30 mouse cellular contexts compared by ENCODE assay signal in genomic region chr8:73302947-73303346, GRCm38 (mm10). TPM values are rescaled to one million over a fixed set of nuclear protein-coding genes. Genes with fewer than 3 reads are reported as not detected.
DNase-seq lines count a peak whose midpoint lies in the region; ATAC-seq lines count a peak whose summit lies in the region.
"Had no signal": no experiment of that assay in that cellular context is flagged by ENCODE, and none has a peak within 500 bp of the region (broad histone marks: within the 10 kb centered on the region; RNA-seq: fewer than 3 reads in every experiment).

No protein-coding gene starts in this region.

- H3K4me1 ChIP-seq in embryonic facial prominence, embryonic 14.5 days (ENCODE audit: control insufficient read depth, insufficient read depth, low read length) = no peaks in the 10 kb centered on the region
- H3K4me1 ChIP-seq in embryonic facial prominence, embryonic 10.5 days = peaks cover 4% of the 10 kb centered on the region; the same call in 1 of the 2 replicates
- H3K4me1 ChIP-seq in heart, embryonic 10.5 days = peaks cover 16% of the 10 kb centered on the region; the same call in 1 of the 2 replicates
- H3K4me1 ChIP-seq: forebrain, embryonic 15.5 days; limb, embryonic 13.5 days; lung, embryonic 15.5 days; midbrain, embryonic 10.5 days; midbrain, embryonic 15.5 days had no signal

- H3K27ac ChIP-seq in embryonic facial prominence, embryonic 14.5 days (replicated peaks; ENCODE audit: low read depth, low read length) = no peak overlapping the region
- H3K27ac ChIP-seq in embryonic facial prominence, embryonic 10.5 days (replicated peaks) = no peak overlapping the region
- H3K27ac ChIP-seq in heart, embryonic 10.5 days = no peak overlapping the region
- H3K27ac ChIP-seq: forebrain, embryonic 15.5 days; gastrocnemius, adult 2 months; left cerebral cortex, adult 2 months; limb, embryonic 13.5 days; lung, embryonic 15.5 days; midbrain, embryonic 10.5 days; midbrain, embryonic 15.5 days; neural tube, embryonic 15.5 days had no signal

- no peaks in the 10 kb centered on the region for H3K9me3 ChIP-seq in embryonic facial prominence, embryonic 14.5 days (ENCODE audit: control insufficient read depth, low read length)
- H3K9me3 ChIP-seq in embryonic facial prominence, embryonic 10.5 days = no peaks in the 10 kb centered on the region
- H3K9me3 ChIP-seq in heart, embryonic 10.5 days = no peaks in the 10 kb centered on the region
- H3K9me3 ChIP-seq: forebrain, embryonic 15.5 days; limb, embryonic 13.5 days; lung, embryonic 15.5 days; midbrain, embryonic 10.5 days; midbrain, embryonic 15.5 days; neural tube, embryonic 15.5 days had no signal

- no peak overlapping the region for H3K4me2 ChIP-seq in embryonic facial prominence, embryonic 14.5 days (ENCODE audit: low read depth, low read length)
- H3K4me2 ChIP-seq: forebrain, embryonic 15.5 days; limb, embryonic 13.5 days; liver, embryonic 11.5 days; lung, embryonic 15.5 days; midbrain, embryonic 15.5 days; neural tube, embryonic 15.5 days had no signal

- ATAC-seq in embryonic facial prominence, embryonic 14.5 days (ENCODE audit: low read depth) = 0 out of 2 replicates have a peak, but pooled peaks have one; percentile 6
- ATAC-seq: activated CD4-positive, CD25-positive, alpha-beta regulatory T cell, adult 4 months; forebrain, embryonic 15.5 days; hindbrain, embryonic 16.5 days; midbrain, embryonic 15.5 days had no signal

- no peak overlapping the region for H3K9ac ChIP-seq in embryonic facial prominence, embryonic 14.5 days (ENCODE audit: low read depth, low read length)
- H3K9ac ChIP-seq: forebrain, embryonic 15.5 days; limb, embryonic 13.5 days; lung, embryonic 15.5 days; midbrain, embryonic 15.5 days; neural tube, embryonic 15.5 days had no signal

- WGBS in embryonic facial prominence, embryonic 14.5 days = 86% methylated on average over 3 of the region's 3 CpGs
- 90% methylated on average over 3 of the region's 3 CpGs for WGBS in embryonic facial prominence, embryonic 10.5 days
- WGBS in heart, embryonic 10.5 days = 86% methylated on average over 3 of the region's 3 CpGs

- no peak for DNase-seq in embryonic facial prominence, embryonic 14.5 days (ENCODE audit: low spot score)
- DNase-seq in embryonic facial prominence, embryonic 10.5 days (ENCODE audit: low spot score) = no peak
- peak; percentile 47 for DNase-seq in heart, embryonic 10.5 days (ENCODE audit: low spot score)
- no peak for DNase-seq in heart, adult 18-20 months
- DNase-seq in right cerebral cortex, postnatal 14 days = peak; percentile 14
- no peak for DNase-seq in right cerebral cortex, postnatal 10 days (ENCODE audit: low spot score in 2 of 2)
- DNase-seq in kidney, adult 9 months = no peak
- no peak for DNase-seq in layer of hippocampus, postnatal 25 days (ENCODE audit: extremely low spot score in 1 of 2, low spot score in 1 of 2)
- DNase-seq: adrenal gland, adult 2 months; cerebellum, adult 8-10 months; cerebellum, postnatal 25 days; gastrocnemius, adult 2 months; gastrocnemius, postnatal 36 days; heart, postnatal 14 days; kidney, adult 18-20 months; kidney, postnatal 36 days; spleen, adult 18-20 months; thymus, adult 2 months; thymus, postnatal 36 days had no signal

- no peaks in the 10 kb centered on the region for H3K36me3 ChIP-seq in embryonic facial prominence, embryonic 14.5 days (ENCODE audit: control insufficient read depth, insufficient read depth, low read length)
- H3K36me3 ChIP-seq in embryonic facial prominence, embryonic 10.5 days (replicated peaks) = no peaks in the 10 kb centered on the region
- no peaks in the 10 kb centered on the region for H3K36me3 ChIP-seq in heart, embryonic 10.5 days
- H3K36me3 ChIP-seq: forebrain, embryonic 15.5 days; limb, embryonic 13.5 days; lung, embryonic 15.5 days; midbrain, embryonic 10.5 days; midbrain, embryonic 15.5 days; neural tube, embryonic 15.5 days had no signal

- no peak overlapping the region for H3K4me3 ChIP-seq in embryonic facial prominence, embryonic 14.5 days (ENCODE audit: low read depth, low read length)
- H3K4me3 ChIP-seq in embryonic facial prominence, embryonic 10.5 days = no peak overlapping the region
- H3K4me3 ChIP-seq in heart, embryonic 10.5 days = no peak overlapping the region
- H3K4me3 ChIP-seq: forebrain, embryonic 15.5 days; gastrocnemius, adult 2 months; left cerebral cortex, adult 2 months; limb, embryonic 13.5 days; lung, embryonic 15.5 days; midbrain, embryonic 10.5 days; midbrain, embryonic 15.5 days; neural tube, embryonic 15.5 days had no signal

- no peaks in the 10 kb centered on the region for H3K27me3 ChIP-seq in embryonic facial prominence, embryonic 14.5 days (replicated peaks; ENCODE audit: control insufficient read depth, insufficient read depth, low read length)
- no peaks in the 10 kb centered on the region for H3K27me3 ChIP-seq in embryonic facial prominence, embryonic 10.5 days (replicated peaks; ENCODE audit: low read depth, poor library complexity, severe bottlenecking)
- H3K27me3 ChIP-seq in heart, embryonic 10.5 days (ENCODE audit: insufficient read depth, poor library complexity, severe bottlenecking) = no peaks in the 10 kb centered on the region
- H3K27me3 ChIP-seq: CH12.LX; forebrain, embryonic 15.5 days; limb, embryonic 13.5 days; lung, embryonic 15.5 days; midbrain, embryonic 15.5 days; neural tube, embryonic 15.5 days had no signal

RNA-seq across cellular contexts. Expression of gene Large1, which starts 50.4 kb away (rescaled TPM):
- polyA plus RNA-seq in embryonic facial prominence, embryonic 14.5 days (2014; fragmentation: Nextera tagmentation; extraction: Ambion mirVana) = 12.5 and 12.9 TPM in 2 replicates
- polyA plus RNA-seq in embryonic facial prominence, embryonic 10.5 days (2016; fragmentation: Nextera tagmentation; extraction: Ambion mirVana) = 5.1 and 5.4 TPM in 2 replicates
- 6.1 and 7.5 TPM in 2 replicates for polyA plus RNA-seq in heart, embryonic 10.5 days (2016; fragmentation: Nextera tagmentation; extraction: Ambion mirVana)
- total RNA-seq in heart, adult 18-20 months (2021) = 10 to 100 TPM; 40.0 to 41.8 TPM
- 100 to 1,000 TPM; 153 to 155 TPM for total RNA-seq in layer of hippocampus, postnatal 25 days (2021)
- total RNA-seq: CH12.LX had no signal

Comparison
In these comparisons a context has a peak if more than half of its experiments do, and no peak if none do; other contexts are left out.
1. DNase-seq: peak in heart, embryonic 10.5 days (single experiment) and right cerebral cortex, postnatal 14 days (single experiment); none in embryonic facial prominence, embryonic 14.5 days (single experiment), embryonic facial prominence, embryonic 10.5 days (single experiment), heart, adult 18-20 months (0 of 2), right cerebral cortex, postnatal 10 days (0 of 2), kidney, adult 9 months (single experiment) and layer of hippocampus, postnatal 25 days (0 of 2).